Mouse (Mus musculus): ENCODE data around the gene Clec3b. TPM values are rescaled to one million over a fixed set of nuclear protein-coding genes. Genes with fewer than 3 reads are reported as not detected.
A peak's percentile ranks its signal among the peaks of the same experiment; 100 is the strongest.

The Clec3b gene
- total RNA-seq (2021) = 1 to 10 TPM; 2.6 to 3.1 TPM
- long read RNA-seq, experiment 1, partial matches to known transcripts = 0 of 1 reads
- long read RNA-seq, experiment 1, other reads (novel, unspliced or antisense) = 0 of 1 reads
- long read RNA-seq, experiment 2 = 0 reads

- DNase-seq (ENCODE audit: extremely low spot score in 1 of 2, low spot score in 2 of 2) = no peak
- intact Hi-C loops (cut with DNase I) = no loop called here
- no peak within 1 kb of the TSS for H3K27ac ChIP-seq
Observed at GRCm38 (mm10) chr9:123150241-123151020, at the start of gene Clec3b. TSS of gene Clec3b (plus strand) at chr9:123150946.

GRCm38 (mm10) chr9:123103425-123103824 lies 47.3 kb upstream of the Clec3b start:
- Histone ChIP-seq H3K4me3 (no peak overlapping the region), H3K27ac (no peak overlapping the region)
- DNase-seq (ENCODE audit: extremely low spot score in 1 of 2, low spot score in 2 of 2) = no peak
- intact Hi-C loops (cut with DNase I) = no loop called here
- no peak for TF ChIP-seq CTCF (IDR thresholded peaks at IDR 0.05)

More at GRCm38 (mm10) chr9:123150241-123151020, at the start of gene Clec3b:
- no peak for TF ChIP-seq CTCF (IDR thresholded peaks at IDR 0.05)
- no peak within 1 kb of the TSS for H3K4me3 ChIP-seq

- intact Hi-C loops (cut with DNase I) = no loop called here
- no peak for DNase-seq (ENCODE audit: extremely low spot score in 1 of 2, low spot score in 2 of 2)
- H3K27ac ChIP-seq = no peak overlapping the region
- H3K4me3 ChIP-seq = no peak overlapping the region
- no peak for TF ChIP-seq CTCF (IDR thresholded peaks at IDR 0.05)
Observed at GRCm38 (mm10) chr9:123104362-123104761, 46.4 kb upstream of the Clec3b start.

- intact Hi-C loops (cut with DNase I) = no loop called here
- Histone ChIP-seq H3K27ac (no peak overlapping the region), H3K4me3 (no peak overlapping the region)
- TF ChIP-seq CTCF (IDR thresholded peaks at IDR 0.05) = no peak
- no peak for DNase-seq (ENCODE audit: extremely low spot score in 1 of 2, low spot score in 2 of 2)
Observed at GRCm38 (mm10) chr9:123107186-123107585, 43.6 kb upstream of the Clec3b start.

GRCm38 (mm10) chr9:123109188-123109587 lies 41.6 kb upstream of the Clec3b start:
- DNase-seq (ENCODE audit: extremely low spot score in 1 of 2, low spot score in 2 of 2) = no peak
- H3K27ac ChIP-seq = no peak overlapping the region
- no peak overlapping the region for H3K4me3 ChIP-seq
- no peak for TF ChIP-seq CTCF (IDR thresholded peaks at IDR 0.05)
- intact Hi-C loops (cut with DNase I) = no loop called here

- intact Hi-C loops (cut with DNase I) = loop anchor here (2.0 to 5.0 kb wide), 2 partner anchors 89 to 159 kb away; partner anchors contain the start of genes 1110059G10Rik and Kif15
- Histone ChIP-seq H3K27ac (no peak overlapping the region), H3K4me3 (peak overlapping the region; percentile 83; the same call in 1 of the 2 replicates)
- DNase-seq (ENCODE audit: extremely low spot score in 1 of 2, low spot score in 2 of 2) = no peak
- TF ChIP-seq CTCF (IDR thresholded peaks at IDR 0.05) = no peak
Observed at GRCm38 (mm10) chr9:123111751-123112221, 39.0 kb upstream of the Clec3b start.

GRCm38 (mm10) chr9:123112805-123113521 lies 37.8 kb upstream of the Clec3b start, which contains the start of the genes Zdhhc3 and Exosc7:
TSS of gene Zdhhc3 (minus strand) at chr9:123113205.
TSS of gene Exosc7 (plus strand) at chr9:123113215.
- intact Hi-C loops (cut with DNase I) = loop anchor here (2.0 to 5.0 kb wide), 2 partner anchors 90 to 161 kb away; partner anchors contain the start of genes 1110059G10Rik and Kif15

GRCm38 (mm10) chr9:123113931-123114330 lies 36.8 kb upstream of the Clec3b start:
- H3K27ac ChIP-seq = no peak overlapping the region
- no peak for TF ChIP-seq CTCF (IDR thresholded peaks at IDR 0.05)
- peak overlapping the region; percentile 83 for H3K4me3 ChIP-seq
- intact Hi-C loops (cut with DNase I) = loop anchor here (2.0 to 5.0 kb wide), 2 partner anchors 91 to 162 kb away; partner anchors contain the start of genes 1110059G10Rik and Kif15
- DNase-seq (ENCODE audit: extremely low spot score in 1 of 2, low spot score in 2 of 2) = no peak

More at GRCm38 (mm10) chr9:123112805-123113521, 37.8 kb upstream of the Clec3b start, which contains the start of the genes Zdhhc3 and Exosc7:
- peak; percentile 91 to 94 for DNase-seq (ENCODE audit: extremely low spot score in 1 of 2, low spot score in 2 of 2)
- Histone ChIP-seq H3K4me3 (peak within 1 kb of the TSS; percentile 83), H3K27ac (peak within 1 kb of the TSS; percentile 90)
- TF ChIP-seq CTCF (IDR thresholded peaks at IDR 0.05) = no peak

- TF ChIP-seq CTCF (IDR thresholded peaks at IDR 0.05) = no peak
- DNase-seq (ENCODE audit: extremely low spot score in 1 of 2, low spot score in 2 of 2) = no peak
- Histone ChIP-seq H3K27ac (no peak overlapping the region), H3K4me3 (no peak overlapping the region)
- intact Hi-C loops (cut with DNase I) = no loop called here
Observed at GRCm38 (mm10) chr9:123115566-123115965, 35.2 kb upstream of the Clec3b start.

- DNase-seq (ENCODE audit: extremely low spot score in 1 of 2, low spot score in 2 of 2) = no peak
- no peak for TF ChIP-seq CTCF (IDR thresholded peaks at IDR 0.05)
- intact Hi-C loops (cut with DNase I) = no loop called here
- Histone ChIP-seq H3K27ac (no peak overlapping the region), H3K4me3 (no peak overlapping the region)
Observed at GRCm38 (mm10) chr9:123123017-123123416, 27.7 kb upstream of the Clec3b start.

- no peak for DNase-seq (ENCODE audit: extremely low spot score in 1 of 2, low spot score in 2 of 2)
- TF ChIP-seq CTCF (IDR thresholded peaks at IDR 0.05) = peak; percentile 90
- intact Hi-C loops (cut with DNase I) = no loop called here
Observed at GRCm38 (mm10) chr9:123123571-123124412, 27.0 kb upstream of the Clec3b start.

More at GRCm38 (mm10) chr9:123123571-123124412, 27.0 kb upstream of the Clec3b start:
- no peak overlapping the region for H3K4me3 ChIP-seq
- no peak overlapping the region for H3K27ac ChIP-seq

Measured in left cerebral cortex, adult 2 months (tissue).